Mouse (Mus musculus): ENCODE measurements around the gene Naa80.

GRCm38 (mm10) chr9:107628721-107629410, 50.2 kb downstream of the Naa80 start:
- TF ChIP-seq CTCF (IDR thresholded peaks at IDR 0.05; ENCODE audit: low read depth, low read length) (no peak), EP300 (IDR thresholded peaks at IDR 0.05; ENCODE audit: insufficient read depth, low read depth, low read length) (no peak)
